In the genomic region with DNA sequence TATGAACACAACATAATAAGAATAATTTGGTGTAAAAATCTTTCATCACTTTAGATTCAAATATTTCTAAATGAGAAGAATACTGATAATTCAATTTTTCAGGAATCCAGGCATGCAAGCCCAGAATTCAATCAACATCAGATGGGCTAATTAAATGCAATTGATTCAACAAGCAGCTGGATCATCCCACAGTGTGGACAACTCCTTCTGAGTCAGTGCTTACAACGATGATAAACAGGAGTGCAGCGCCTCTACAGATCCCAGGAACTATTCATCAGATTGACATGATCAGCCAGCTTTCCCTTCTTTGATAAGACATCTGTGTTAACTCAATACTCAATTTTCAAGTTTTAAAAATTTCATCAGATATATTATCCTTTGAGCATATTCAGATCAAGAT, we compare ENCODE assay signal across 21 mouse cellular contexts.
A peak's percentile ranks its signal among the peaks of the same experiment; 100 is the strongest.
DNase-seq lines count a peak whose midpoint lies in the region; ATAC-seq lines count a peak whose summit lies in the region.
"Had no signal": no experiment of that assay in that cellular context is flagged by ENCODE, and none has a peak within 500 bp of the region (broad histone marks: within the 10 kb centered on the region; RNA-seq: fewer than 3 reads in every experiment).

No protein-coding gene starts in this region.

- no peaks in the 10 kb centered on the region for H3K36me3 ChIP-seq in forebrain, embryonic 16.5 days (ENCODE audit: control insufficient read depth, insufficient read depth)
- no peaks in the 10 kb centered on the region for H3K36me3 ChIP-seq in forebrain, embryonic 10.5 days (replicated peaks)
- H3K36me3 ChIP-seq: embryonic facial prominence, embryonic 13.5 days; heart, embryonic 15.5 days; hindbrain, embryonic 13.5 days had no signal

- no peak for DNase-seq in forebrain, embryonic 10.5 days (ENCODE audit: extremely low spot score, low spot score)
- DNase-seq in retina, postnatal 1 day = peak; percentile 8
- no peak for DNase-seq in retina, embryonic 14.5 days (ENCODE audit: low spot score)
- DNase-seq in layer of hippocampus, adult 8-10 months (ENCODE audit: low spot score in 2 of 2) = peak; percentile 19 to 29
- DNase-seq in cerebellum, postnatal 25 days = no peak
- DNase-seq in heart, adult 11 months = no peak
- DNase-seq: adrenal gland, postnatal 14 days; cerebellum, adult 2 months; cerebellum, postnatal 10 days; gastrocnemius, postnatal 10 days; heart, adult 2 months; heart, postnatal 14 days had no signal

- H3K4me1 ChIP-seq in forebrain, embryonic 16.5 days (replicated peaks; ENCODE audit: control insufficient read depth, insufficient read depth, low read length) = peaks cover 3% of the 10 kb centered on the region; the same call in 1 of the 2 replicates
- H3K4me1 ChIP-seq in forebrain, embryonic 10.5 days = no peaks in the 10 kb centered on the region
- H3K4me1 ChIP-seq: embryonic facial prominence, embryonic 13.5 days; heart, embryonic 15.5 days had no signal

- H3K27ac ChIP-seq in forebrain, embryonic 16.5 days (ENCODE audit: low read length) = no peak overlapping the region
- H3K27ac ChIP-seq in forebrain, embryonic 10.5 days = no peak overlapping the region
- H3K27ac ChIP-seq: embryonic facial prominence, embryonic 13.5 days; heart, adult 2 months; heart, embryonic 15.5 days; hindbrain, embryonic 13.5 days; hindbrain, postnatal 0 days had no signal

- WGBS in forebrain, embryonic 16.5 days = 72% methylated on average over 2 of the region's 2 CpGs
- WGBS in forebrain, embryonic 10.5 days = 85% methylated on average over 2 of the region's 2 CpGs

- H3K9ac ChIP-seq in forebrain, embryonic 16.5 days (replicated peaks; ENCODE audit: low read depth, low read length) = no peak overlapping the region
- H3K9ac ChIP-seq: embryonic facial prominence, embryonic 13.5 days; heart, embryonic 15.5 days; hindbrain, embryonic 13.5 days had no signal

- no peak overlapping the region for H3K4me2 ChIP-seq in forebrain, embryonic 16.5 days (ENCODE audit: low read length)
- H3K4me2 ChIP-seq: embryonic facial prominence, embryonic 13.5 days; heart, embryonic 11.5 days; heart, embryonic 15.5 days; hindbrain, embryonic 13.5 days had no signal

- no peaks in the 10 kb centered on the region for H3K9me3 ChIP-seq in forebrain, embryonic 16.5 days (ENCODE audit: control insufficient read depth, low read length)
- H3K9me3 ChIP-seq in forebrain, embryonic 10.5 days = no peaks in the 10 kb centered on the region
- H3K9me3 ChIP-seq: embryonic facial prominence, embryonic 13.5 days; heart, embryonic 15.5 days; hindbrain, embryonic 13.5 days had no signal

- ATAC-seq in forebrain, embryonic 16.5 days = peak; percentile 45; the same call in 1 of the 2 replicates
- ATAC-seq: activated CD4-positive, CD25-positive, alpha-beta regulatory T cell, adult 4 months; hindbrain, postnatal 0 days; Patski had no signal

- no peaks in the 10 kb centered on the region for H3K27me3 ChIP-seq in forebrain, embryonic 16.5 days (replicated peaks; ENCODE audit: control insufficient read depth, insufficient read depth, low read length)
- H3K27me3 ChIP-seq in forebrain, embryonic 10.5 days (ENCODE audit: poor library complexity, severe bottlenecking) = no peaks in the 10 kb centered on the region
- H3K27me3 ChIP-seq: CH12.LX; embryonic facial prominence, embryonic 13.5 days; heart, embryonic 15.5 days; hindbrain, embryonic 13.5 days; Patski had no signal

- H3K4me3 ChIP-seq in forebrain, embryonic 16.5 days (replicated peaks; ENCODE audit: low read length) = no peak overlapping the region
- no peak overlapping the region for H3K4me3 ChIP-seq in forebrain, embryonic 10.5 days
- H3K4me3 ChIP-seq: embryonic facial prominence, embryonic 13.5 days; heart, adult 2 months; heart, embryonic 15.5 days; hindbrain, embryonic 13.5 days had no signal

Comparison
In these comparisons a context has a peak if more than half of its experiments do, and no peak if none do; other contexts are left out.
1. DNase-seq: peak in retina, postnatal 1 day (single experiment) and layer of hippocampus, adult 8-10 months (2 of 2); none in forebrain, embryonic 10.5 days (single experiment), retina, embryonic 14.5 days (single experiment), cerebellum, postnatal 25 days (0 of 2) and heart, adult 11 months (single experiment).